Mouse (Mus musculus) embryo, embryonic 10.5 days (tissue): ENCODE measurements around the gene 1700020N01Rik.

ENCODE experiments used
- DNase-seq: peaks from one replicate; pipeline ENCODE4 v3.0.0-alpha.2; 2015; ENCODE audit warnings: low spot score

The 1700020N01Rik gene

DNA sequence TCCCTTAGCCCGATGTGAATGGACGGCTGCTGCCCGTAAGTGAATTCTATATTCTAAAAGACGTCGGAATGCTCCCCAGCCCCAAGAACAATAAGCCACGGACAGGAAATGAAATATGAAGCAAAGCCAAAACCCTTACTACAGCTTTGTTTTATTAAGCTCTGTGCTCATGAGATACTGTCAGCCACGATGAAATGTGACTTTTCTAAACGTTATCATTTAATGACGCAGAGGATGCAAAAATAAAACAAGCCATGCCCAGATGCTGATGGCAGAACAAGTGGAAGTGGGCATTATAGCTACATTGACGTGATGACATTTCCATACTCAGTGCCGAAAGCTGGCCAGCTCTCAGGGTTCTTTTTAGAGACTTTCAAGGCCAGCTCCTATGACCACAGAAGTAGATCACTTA lies 76.8 kb downstream of the 1700020N01Rik start:
- DNase-seq: no peak

DNA sequence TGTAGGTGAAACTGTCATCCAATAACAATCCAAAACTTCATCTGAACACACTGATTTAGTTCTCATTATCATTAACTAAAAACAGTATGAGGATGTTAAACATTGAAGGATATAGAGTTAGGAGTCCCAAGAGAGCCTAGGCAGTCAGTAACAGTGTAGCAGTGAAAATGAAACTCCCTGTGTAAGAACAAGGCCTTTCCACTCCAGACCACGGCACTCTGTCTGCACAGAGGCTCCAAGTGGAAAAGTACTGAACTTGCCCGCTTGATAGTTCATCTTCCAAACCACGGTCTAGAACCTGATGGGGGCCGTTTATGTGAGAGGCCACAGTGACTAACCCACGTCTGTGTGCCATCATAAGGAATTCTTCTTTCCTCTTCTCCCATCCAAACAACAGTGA lies 77.2 kb downstream of the 1700020N01Rik start:
- no peak for DNase-seq
